Mouse (Mus musculus) megakaryocyte, embryonic 14.5 days (primary cell): Measurements from ENCODE around the gene Ndufaf8.

ENCODE experiments used
- FLI1 ChIP-seq: IDR thresholded peaks from 2 replicates; pipeline ENCODE4 v1.6.1; 2012; ENCODE audit warnings: low read length, inconsistent platforms, mixed read lengths
- GATA1 ChIP-seq: IDR thresholded peaks from 3 replicates; pipeline ENCODE4 v1.6.1; 2012; ENCODE audit warnings: mixed read lengths, low read length, inconsistent platforms, borderline replicate concordance

DNA sequence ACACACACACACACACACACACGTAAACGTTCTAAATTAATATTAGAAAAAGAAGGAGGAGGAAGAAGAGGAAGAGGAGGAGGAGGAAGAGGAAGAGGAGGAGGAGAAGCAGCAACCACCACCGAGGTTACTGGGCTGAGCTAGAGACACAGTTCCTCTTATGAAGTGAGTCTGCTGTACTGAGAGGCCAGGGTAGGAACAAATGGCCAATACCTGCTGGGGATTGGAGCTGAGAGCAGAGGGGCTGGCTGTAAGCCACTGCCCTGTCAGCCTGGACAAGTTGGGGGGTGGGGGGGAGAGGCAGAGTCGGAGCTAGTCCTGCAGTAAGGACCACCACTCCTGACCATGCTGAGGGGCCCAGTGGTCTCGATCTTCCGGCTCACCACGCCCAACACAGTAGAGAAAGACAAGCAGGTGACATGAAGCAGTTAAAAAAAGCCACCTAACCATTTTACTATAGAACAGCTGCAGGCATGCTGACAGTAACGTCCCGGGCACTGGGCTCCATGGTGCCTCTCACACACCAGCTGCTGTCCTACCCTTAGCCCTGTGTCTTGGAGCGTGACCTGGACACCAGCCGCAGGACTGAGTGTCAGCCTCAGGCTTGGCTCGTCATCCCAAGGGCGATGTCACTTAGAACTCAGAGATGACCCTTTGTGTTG lies 34.6 kb upstream of the Ndufaf8 start:
- TF ChIP-seq GATA1 = no peak
- TF ChIP-seq FLI1 = no peak
